Mouse (Mus musculus): ENCODE measurements around the gene Gsg1l.

GRCm38 (mm10) chr7:125920801-125921200, 161.4 kb downstream of the Gsg1l start:
- TF ChIP-seq GATA1 (IDR thresholded peaks at IDR 0.05; ENCODE audit: low read length) (no peak), TAL1 (IDR thresholded peaks at IDR 0.05; ENCODE audit: low read length) (no peak)

All from erythroblast, embryonic 14.5 days (primary cell).